Mouse (Mus musculus) midbrain, embryonic 12.5 days (tissue): ENCODE measurements at regions not wholly inside any gene's neighbourhood (a gene's known extent, or its start where the extent isn't known, plus 50 kb on each side); places are given as distances from the start of the nearest gene placed in this dataset.
"Not testable (repeated sequence)": the region's sequence is repeated elsewhere in the genome, so short reads cannot be mapped to it uniquely, and the experiment has no call there.

Experiments
- ATAC-seq: fragments of 200-750 bp; cut with Nextera tagmentation; 2 replicates; pipeline ENCODE4 v1.8.0; 2017; ENCODE audit warnings: low read depth, moderate TSS enrichment, moderate library complexity; ENCODE audit not compliant: low FRiP score
- H3K27ac ChIP-seq: fragments of 300-500 bp; sonication (generic); replicated peaks from 2 replicates; pipeline ENCODE4 v1.5.1; 2016; ENCODE audit warnings: mild to moderate bottlenecking
- H3K27me3 ChIP-seq: fragments of 300-500 bp; sonication (generic); 2 replicates; pipeline ENCODE4 v1.6.1; 2016; ENCODE audit warnings: mild to moderate bottlenecking
- H3K36me3 ChIP-seq: fragments of 300-500 bp; sonication (generic); 2 replicates; pipeline ENCODE4 v1.6.1; 2016
- H3K4me1 ChIP-seq: fragments of 300-500 bp; sonication (generic); 2 replicates; pipeline ENCODE4 v1.6.1; 2016
- H3K4me2 ChIP-seq: fragments of 300-500 bp; sonication (generic); replicated peaks from 2 replicates; pipeline ENCODE4 v1.6.1; 2016; ENCODE audit warnings: mild to moderate bottlenecking, moderate library complexity
- H3K4me3 ChIP-seq: fragments of 300-500 bp; sonication (generic); 2 replicates; pipeline ENCODE4 v1.5.1; 2016; ENCODE audit warnings: mild to moderate bottlenecking
- H3K9ac ChIP-seq: fragments of 300-500 bp; sonication (generic); replicated peaks from 2 replicates; pipeline ENCODE4 v1.6.1; 2016; ENCODE audit warnings: mild to moderate bottlenecking, moderate library complexity
- H3K9me3 ChIP-seq: fragments of 300-500 bp; sonication (generic); 2 replicates; pipeline ENCODE4 v1.6.1; 2016; ENCODE audit warnings: mild to moderate bottlenecking
- WGBS: fragments of 180-500 bp; shearing (Covaris S2); methylation state at CpG from one replicate; pipeline ENCODE4 v1.1.7; 2016; 5-methylcytosine and 5-hydroxymethylcytosine counted together

DNA sequence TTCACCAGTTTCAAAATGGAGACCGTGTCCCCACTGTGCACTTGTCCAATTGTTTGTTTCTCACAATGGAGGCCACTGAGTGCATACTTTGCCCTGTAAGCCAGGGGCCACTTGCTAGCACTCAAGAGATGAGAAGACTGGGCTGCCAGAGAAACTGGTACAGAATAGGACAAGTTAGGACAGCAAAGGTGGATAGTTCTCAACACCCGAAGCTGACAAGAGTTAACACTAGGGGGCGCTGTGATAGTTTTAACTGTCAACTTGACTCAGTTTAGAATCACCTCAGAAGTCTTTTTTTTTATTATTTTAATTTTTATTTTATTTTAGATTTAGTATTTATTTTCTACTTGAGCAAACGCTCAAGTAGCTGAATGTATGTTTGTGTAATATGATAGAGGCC, 188.2 kb upstream of the Asap2 start:
- not testable (repeated sequence) for ATAC-seq, H3K4me1 ChIP-seq, H3K27ac ChIP-seq, H3K9ac ChIP-seq, H3K27me3 ChIP-seq, H3K4me2 ChIP-seq, H3K36me3 ChIP-seq, H3K4me3 ChIP-seq
- H3K9me3 ChIP-seq: peaks cover 19% of the 10 kb centered on the region; the same call in 1 of the 2 replicates
- WGBS: 79% methylated on average over 4 of the region's 4 CpGs

DNA sequence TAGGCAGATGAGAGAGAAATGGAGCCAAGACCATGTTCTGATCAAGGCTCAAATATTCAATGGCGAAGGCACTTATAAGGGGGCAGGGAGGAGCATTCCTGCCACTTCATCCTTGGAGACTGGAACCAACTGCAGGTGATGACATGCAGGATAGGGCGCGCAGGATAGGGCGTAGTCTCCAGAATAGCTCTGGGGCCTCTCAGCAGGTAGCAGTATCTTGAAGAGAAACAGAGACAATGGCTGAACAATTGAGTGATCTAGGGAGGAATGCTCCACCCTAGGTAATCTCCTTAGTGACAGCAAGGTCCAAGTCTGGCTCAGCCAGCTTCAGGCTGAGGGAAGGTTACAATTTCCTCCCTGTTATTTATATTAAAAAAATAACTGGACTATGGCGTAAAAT, 184.8 kb upstream of the Asap2 start:
- not testable (repeated sequence) for H3K27me3 ChIP-seq, H3K4me1 ChIP-seq, H3K4me2 ChIP-seq, H3K9ac ChIP-seq, ATAC-seq, H3K4me3 ChIP-seq, H3K27ac ChIP-seq, H3K36me3 ChIP-seq
- H3K9me3 ChIP-seq: peaks cover 29% of the 10 kb centered on the region
- 92% methylated on average over 5 of the region's 5 CpGs for WGBS

- H3K4me3 ChIP-seq: no peak overlapping the region
- no peak overlapping the region for H3K27ac ChIP-seq
- WGBS: 100% methylated on average over 2 of the region's 2 CpGs
- H3K4me2 ChIP-seq: no peak overlapping the region
- no peak overlapping the region for H3K9ac ChIP-seq
- H3K9me3 ChIP-seq: peaks cover 29% of the 10 kb centered on the region
- H3K4me1 ChIP-seq: no peaks in the 10 kb centered on the region
- no peak for ATAC-seq
- no peaks in the 10 kb centered on the region for H3K36me3 ChIP-seq
- H3K27me3 ChIP-seq: no peaks in the 10 kb centered on the region
Observed at GRCm38 (mm10) chr12:20806681-20807080, 183.6 kb upstream of the Asap2 start.

- not testable (repeated sequence) for H3K4me1 ChIP-seq, H3K4me3 ChIP-seq, ATAC-seq, H3K36me3 ChIP-seq, H3K27ac ChIP-seq, H3K27me3 ChIP-seq, H3K4me2 ChIP-seq, H3K9ac ChIP-seq
- 83% methylated on average over 6 of the region's 6 CpGs for WGBS
- peaks cover 58% of the 10 kb centered on the region for H3K9me3 ChIP-seq
Observed at GRCm38 (mm10) chr12:20813836-20814235, 176.4 kb upstream of the Asap2 start.

- Histone ChIP-seq H3K4me3 (peak overlapping the region; percentile 21), H3K9me3 (peaks cover 46% of the 10 kb centered on the region), H3K4me2 (0 out of 2 replicates have a peak overlapping the region, but pooled peaks have one; percentile 5)
- 31% methylated on average over 37 of the region's 40 CpGs for WGBS
- H3K4me1 ChIP-seq, ATAC-seq, H3K36me3 ChIP-seq, H3K27ac ChIP-seq, H3K27me3 ChIP-seq, H3K9ac ChIP-seq: not testable (repeated sequence)
Observed at GRCm38 (mm10) chr12:20815121-20815520, 175.1 kb upstream of the Asap2 start.

- H3K9me3 ChIP-seq: peaks cover 47% of the 10 kb centered on the region
- WGBS: 20% methylated on average over 38 of the region's 38 CpGs
- no peaks in the 10 kb centered on the region for H3K36me3 ChIP-seq
- no peak overlapping the region for H3K27ac ChIP-seq
- peak overlapping the region; percentile 21 for H3K4me3 ChIP-seq
- 0 out of 2 replicates have a peak overlapping the region, but pooled peaks have one; percentile 5 for H3K4me2 ChIP-seq
- ATAC-seq: no peak; the same call in 1 of the 2 replicates
- no peaks in the 10 kb centered on the region for H3K4me1 ChIP-seq
- H3K27me3 ChIP-seq: no peaks in the 10 kb centered on the region
- no peak overlapping the region for H3K9ac ChIP-seq
Observed at GRCm38 (mm10) chr12:20815599-20815998, 174.7 kb upstream of the Asap2 start.

- not testable (repeated sequence) for ATAC-seq, H3K4me2 ChIP-seq, H3K9ac ChIP-seq, H3K4me3 ChIP-seq, H3K27me3 ChIP-seq, H3K4me1 ChIP-seq, H3K27ac ChIP-seq, H3K36me3 ChIP-seq
- WGBS: 74% methylated on average over 4 of the region's 4 CpGs
- H3K9me3 ChIP-seq: peaks cover 39% of the 10 kb centered on the region
Observed at GRCm38 (mm10) chr12:20843661-20844320, 146.5 kb upstream of the Asap2 start.

GRCm38 (mm10) chr12:20844873-20845272, 145.4 kb upstream of the Asap2 start:
- H3K4me2 ChIP-seq, H3K4me3 ChIP-seq, ATAC-seq: not testable (repeated sequence)

GRCm38 (mm10) chr12:20845297-20845696, 145.0 kb upstream of the Asap2 start:
- Histone ChIP-seq H3K27ac (no peak overlapping the region), H3K4me3 (no peak overlapping the region), H3K9ac (no peak overlapping the region), H3K36me3 (no peaks in the 10 kb centered on the region), H3K4me2 (no peak overlapping the region; the same call in 1 of the 2 replicates), H3K4me1 (no peaks in the 10 kb centered on the region), H3K27me3 (no peaks in the 10 kb centered on the region), H3K9me3 (peaks cover 46% of the 10 kb centered on the region)
- ATAC-seq: no peak
- 61% methylated on average over 17 of the region's 17 CpGs for WGBS

More at GRCm38 (mm10) chr12:20844873-20845272, 145.4 kb upstream of the Asap2 start:
- H3K27me3 ChIP-seq, H3K9ac ChIP-seq, H3K36me3 ChIP-seq, H3K27ac ChIP-seq, H3K4me1 ChIP-seq: not testable (repeated sequence)
- peaks cover 43% of the 10 kb centered on the region for H3K9me3 ChIP-seq
- WGBS: 44% methylated on average over 7 of the region's 7 CpGs

DNA sequence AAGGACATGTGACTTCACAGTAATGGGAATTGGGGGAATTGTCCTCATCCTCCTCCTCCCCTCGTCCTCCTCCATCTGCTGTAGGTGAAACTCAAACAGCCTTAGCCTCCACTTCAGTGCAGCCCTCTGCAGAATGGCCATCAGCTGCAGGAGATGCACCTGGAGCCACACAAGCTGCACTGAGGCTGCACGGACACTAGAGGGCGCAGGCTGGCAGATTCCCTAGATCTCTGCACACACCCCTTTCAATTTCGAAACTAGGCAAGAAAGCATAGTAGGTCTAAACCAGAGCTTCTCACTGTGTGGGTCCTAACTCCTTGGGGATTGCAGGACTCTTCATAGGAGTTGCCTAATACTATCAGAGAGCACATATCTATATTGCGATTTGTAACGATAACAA, 106.2 kb upstream of the Asap2 start:
- not testable (repeated sequence) for H3K9ac ChIP-seq, H3K27me3 ChIP-seq, H3K36me3 ChIP-seq, H3K4me3 ChIP-seq, ATAC-seq, H3K4me1 ChIP-seq, H3K4me2 ChIP-seq, H3K27ac ChIP-seq
- 69% methylated on average over 6 of the region's 6 CpGs for WGBS
- H3K9me3 ChIP-seq: peaks cover 59% of the 10 kb centered on the region

DNA sequence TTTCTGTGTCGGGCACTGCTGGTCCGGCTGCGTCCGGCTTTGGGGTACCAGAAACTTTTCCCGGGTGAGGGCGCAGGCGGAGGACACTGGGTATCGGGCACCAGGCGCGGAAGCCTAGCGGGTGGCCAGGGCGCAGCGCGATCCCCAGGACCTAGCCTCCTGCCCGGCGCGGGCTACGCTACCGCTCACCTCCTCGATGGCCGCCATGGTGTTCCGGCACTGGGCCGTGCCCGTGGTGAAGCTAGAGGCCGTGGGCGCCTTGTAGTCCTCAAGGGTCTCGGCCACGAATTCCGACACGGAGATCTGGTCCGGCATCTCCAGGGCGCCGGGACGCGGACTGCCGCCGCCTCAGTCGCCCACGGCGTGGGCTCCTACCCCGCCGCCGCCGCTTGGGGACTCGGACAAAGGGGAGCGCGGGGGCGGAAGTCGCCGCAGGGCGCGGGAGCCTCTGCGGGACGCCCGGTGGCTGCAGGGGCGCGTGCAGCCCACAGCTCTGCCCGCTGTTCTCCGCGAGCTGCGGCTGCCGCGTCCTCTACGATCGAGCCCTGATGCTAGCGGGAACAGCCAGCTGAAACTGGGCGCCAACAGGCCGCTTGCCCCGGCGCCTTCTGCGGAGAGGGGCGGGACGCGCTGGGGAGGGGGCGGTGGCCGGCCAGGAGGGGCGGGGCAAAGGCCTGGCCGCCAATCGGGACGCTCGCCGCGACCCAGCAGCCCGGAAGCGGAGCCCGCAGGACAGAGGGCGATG, 69.4 kb upstream of the Asap2 start:
- H3K36me3 ChIP-seq: peaks cover 19% of the 10 kb centered on the region
- ATAC-seq: peak; percentile 100
- H3K4me2 ChIP-seq: peak overlapping the region; percentile 45
- H3K9me3 ChIP-seq: peaks cover 26% of the 10 kb centered on the region
- H3K27me3 ChIP-seq, H3K4me1 ChIP-seq: not testable (repeated sequence)
- WGBS: under 1% methylated on average over 86 of the region's 87 CpGs
- peak overlapping the region; percentile 88 for H3K9ac ChIP-seq
- H3K27ac ChIP-seq: peak overlapping the region; percentile 89
- peak overlapping the region; percentile 69 for H3K4me3 ChIP-seq

- peak overlapping the region; percentile 45 for H3K4me2 ChIP-seq
- 13% methylated on average over 15 of the region's 15 CpGs for WGBS
- H3K36me3 ChIP-seq: peaks cover 13% of the 10 kb centered on the region
Observed at GRCm38 (mm10) chr12:20921398-20922023, 68.7 kb upstream of the Asap2 start.

More at GRCm38 (mm10) chr12:20921398-20922023, 68.7 kb upstream of the Asap2 start:
- H3K27me3 ChIP-seq, H3K9ac ChIP-seq, H3K4me1 ChIP-seq, H3K27ac ChIP-seq: not testable (repeated sequence)
- H3K4me3 ChIP-seq: peak overlapping the region; percentile 69
- H3K9me3 ChIP-seq: peaks cover 19% of the 10 kb centered on the region
- peak; percentile 28 for ATAC-seq
